Mouse (Mus musculus) Patski (cell line): ENCODE data around the gene Ccr10. TPM values are rescaled to one million over a fixed set of nuclear protein-coding genes. Genes with fewer than 3 reads are reported as not detected.
A peak's percentile ranks its signal among the peaks of the same experiment; 100 is the strongest.

ENCODE experiments used
- ATAC-seq: fragments of 100-300 bp; one replicate; pipeline ENCODE4 v1.8.0; 2021
- CTCF ChIA-PET: fragments of 350-600 bp; sonication (Branson Sonifier 250); formaldehyde crosslinking; loops from one replicate; lab custom pipeline; 2022; ENCODE audit warnings: inconsistent platforms; lab: Charles Lee
- POLR2A ChIA-PET: fragments of 350-600 bp; sonication (Branson Sonifier 250); formaldehyde crosslinking; loops from one replicate; lab custom pipeline; 2022; ENCODE audit warnings: antibody characterized with exemption, inconsistent platforms; lab: Charles Lee
- DNase-seq: peaks from one replicate; pipeline ENCODE4 v3.0.0-alpha.2; 2011; ENCODE audit warnings: low read depth, low spot score
- H3K27me3 ChIP-seq: fragments of 371-371 bp; one replicate; pipeline ENCODE4 v1.5.1; 2021
- CTCF ChIP-seq: fragments of 100-300 bp; IDR thresholded peaks from one replicate; pipeline ENCODE4 v1.5.1; 2021
- in situ Hi-C: fragments of 300-500 bp; cut with MboI; formaldehyde crosslinking; loops from 3 replicates; pipeline ENCODE4 v1.11.1; 2018; ENCODE audit warnings: low pct_unique_long_range_greater_than_20kb, mixed read lengths
- polyA plus RNA-seq: library from polyadenylated mRNA; unstranded; gene quantifications from one replicate; pipeline ENCODE4 v1.2.3, GENCODE M21; 2021

Gene Ccr10
- polyA plus RNA-seq, 1 experiment from 2014 or later: 0.95 TPM

DNA sequence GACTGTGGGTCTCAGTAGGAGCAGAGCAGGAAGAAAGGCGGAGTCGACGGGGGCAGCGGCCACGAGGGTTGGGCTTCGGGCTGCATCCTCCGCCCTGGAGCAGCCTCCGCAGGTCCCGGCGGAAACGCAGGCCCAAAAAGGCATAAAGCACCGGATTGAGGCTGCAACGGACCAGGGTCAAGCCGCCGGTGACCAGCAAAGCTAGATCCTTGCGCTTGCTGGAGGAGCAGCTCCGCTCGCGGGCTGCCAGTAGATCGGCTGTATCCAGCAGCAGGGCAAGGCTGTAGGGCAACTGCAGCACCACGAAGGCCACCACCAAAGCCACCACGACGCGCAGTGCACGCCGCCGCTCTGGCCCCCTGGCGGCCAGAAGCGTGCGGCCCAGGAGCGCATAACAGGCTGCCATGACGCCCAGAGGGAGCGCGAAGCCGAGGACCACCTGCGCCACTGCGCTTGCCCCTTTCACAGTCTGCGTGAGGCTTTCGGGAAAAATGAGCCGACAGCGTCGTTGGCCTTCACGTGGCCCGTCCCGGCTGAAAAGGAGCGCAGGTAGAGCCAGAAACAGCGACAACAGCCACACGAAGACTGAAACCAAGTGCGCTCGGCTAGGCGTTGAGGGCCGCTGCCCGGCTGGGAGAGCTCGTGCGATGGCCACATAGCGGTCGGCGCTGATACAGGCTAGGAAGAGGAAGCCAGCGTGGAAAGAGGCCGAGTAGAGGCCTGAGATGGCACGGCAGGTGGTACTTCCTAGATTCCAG, 1.4 kb downstream of the Ccr10 start:
- CTCF ChIA-PET: interaction anchor here (0.8 to 1.6 kb wide), 4 partner anchors 8 to 55 kb away, joined by 3 read pairs; no protein-coding TSS in a partner anchor
- no peaks in the 10 kb centered on the region for H3K27me3 ChIP-seq
- POLR2A ChIA-PET: interaction anchor here (1.0 to 2.7 kb wide), 3 partner anchors 35 to 104 kb away, joined by 3 to 8 read pairs (median 8); partner anchors contain the start of gene Naglu
- ATAC-seq (no peak), DNase-seq (no peak)
- in situ Hi-C loops: loop anchor here (5.0 to 10.0 kb wide), 2 partner anchors 92 to 199 kb away; partner anchors contain the start of genes Cavin1 and Coasy
- TF ChIP-seq CTCF: no peak

DNA sequence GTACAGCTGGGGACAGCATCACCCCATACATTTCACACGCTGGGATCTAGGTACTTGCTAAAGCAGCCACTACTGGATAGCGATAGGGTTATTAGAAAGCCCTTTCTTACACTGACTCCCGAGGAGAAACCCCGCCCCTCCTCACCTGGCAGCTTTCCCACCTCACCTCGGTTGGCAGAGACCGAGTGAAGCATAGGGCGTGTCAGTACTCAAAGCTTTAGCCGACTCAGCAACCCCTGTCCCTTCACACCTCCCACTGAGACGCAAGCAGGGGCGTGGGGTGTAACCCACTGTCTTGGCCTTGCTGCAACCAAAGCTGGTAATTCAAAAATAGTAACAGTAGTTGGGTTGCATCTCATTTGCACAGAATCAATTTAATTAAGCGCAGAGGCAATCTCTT, 2.1 kb downstream of the Ccr10 start:
- ChIA-PET CTCF (interaction anchor here (0.8 to 2.2 kb wide), 5 partner anchors 9 to 91 kb away, joined by 3 to 7 read pairs (median 3); partner anchors contain the start of gene Coasy), POLR2A (interaction anchor here (1.0 to 2.7 kb wide), 4 partner anchors 34 to 103 kb away, joined by 3 to 8 read pairs (median 6); partner anchors contain the start of gene Naglu)
- in situ Hi-C loops: loop anchor here (5.0 to 10.0 kb wide), 2 partner anchors 91 to 198 kb away; partner anchors contain the start of genes Cavin1 and Coasy

GRCm38 (mm10) chr11:101172434-101172815, 2.8 kb downstream of the Ccr10 start:
- CTCF ChIA-PET: interaction anchor here (1.0 to 2.2 kb wide), 6 partner anchors 9 to 104 kb away, joined by 3 to 7 read pairs (median 4); partner anchors contain the start of gene Coasy
- no peak for TF ChIP-seq CTCF
- ATAC-seq (no peak), DNase-seq (no peak)
- in situ Hi-C loops: loop anchor here (5.0 to 10.0 kb wide), 2 partner anchors 90 to 198 kb away; partner anchors contain the start of genes Cavin1 and Coasy
- POLR2A ChIA-PET: interaction anchor here (1.2 to 2.7 kb wide), 3 partner anchors 54 to 103 kb away, joined by 5 to 8 read pairs (median 8); partner anchors contain the start of gene Naglu
- no peaks in the 10 kb centered on the region for H3K27me3 ChIP-seq

More for the DNA sequence above, 2.1 kb downstream of the Ccr10 start:
- H3K27me3 ChIP-seq: no peaks in the 10 kb centered on the region
- TF ChIP-seq CTCF: no peak
- DNase-seq (no peak), ATAC-seq (no peak)

DNA sequence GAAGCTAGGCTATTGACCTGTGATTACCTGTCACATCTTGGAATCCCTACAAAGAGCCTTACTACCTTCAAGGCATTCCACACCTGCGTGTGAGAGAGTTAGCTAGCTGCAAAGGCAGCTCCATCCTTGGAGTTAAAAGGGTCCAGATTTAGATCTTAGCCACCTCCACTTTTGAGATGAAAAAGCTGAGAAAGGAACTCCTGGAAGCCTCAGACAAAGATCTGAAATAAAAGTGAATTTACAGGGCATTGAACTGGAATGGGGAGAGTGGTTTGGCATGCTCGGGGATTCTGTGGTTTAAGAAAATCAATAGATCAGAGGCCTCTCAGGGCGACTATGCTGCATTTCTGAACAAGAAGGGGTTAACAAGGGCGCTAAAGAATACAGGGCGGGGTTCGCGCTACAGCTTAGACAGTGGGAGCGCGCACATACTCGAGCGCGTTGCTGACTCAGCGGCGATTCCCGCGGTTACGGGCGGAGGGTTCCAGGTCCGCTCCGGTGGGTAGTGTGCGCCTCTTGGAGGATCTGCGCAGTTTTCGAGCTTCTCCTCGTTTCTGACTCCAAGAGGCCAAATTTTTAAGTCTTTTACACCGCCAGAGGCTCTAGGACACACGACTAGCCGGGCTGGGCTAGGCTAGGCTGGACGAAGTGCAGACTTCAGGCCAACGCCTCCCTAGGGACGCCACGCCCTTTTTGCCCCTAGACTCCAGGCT, 3.4 kb downstream of the Ccr10 start:
- in situ Hi-C loops: loop anchor here (5.0 to 10.0 kb wide), 2 partner anchors 90 to 197 kb away; partner anchors contain the start of genes Cavin1 and Coasy
- no peak for ATAC-seq
- ChIA-PET CTCF (interaction anchor here (1.2 to 2.2 kb wide), 10 partner anchors 10 to 104 kb away, joined by 3 to 7 read pairs (median 3); partner anchors contain the start of genes Coasy and Psmc3ip), POLR2A (interaction anchor here (0.8 to 5.7 kb wide), 7 partner anchors 23 to 102 kb away, joined by 3 to 31 read pairs (median 5); partner anchors contain the start of gene Naglu)
- TF ChIP-seq CTCF: no peak
- DNase-seq: peak; percentile 41
- H3K27me3 ChIP-seq: no peaks in the 10 kb centered on the region

DNA sequence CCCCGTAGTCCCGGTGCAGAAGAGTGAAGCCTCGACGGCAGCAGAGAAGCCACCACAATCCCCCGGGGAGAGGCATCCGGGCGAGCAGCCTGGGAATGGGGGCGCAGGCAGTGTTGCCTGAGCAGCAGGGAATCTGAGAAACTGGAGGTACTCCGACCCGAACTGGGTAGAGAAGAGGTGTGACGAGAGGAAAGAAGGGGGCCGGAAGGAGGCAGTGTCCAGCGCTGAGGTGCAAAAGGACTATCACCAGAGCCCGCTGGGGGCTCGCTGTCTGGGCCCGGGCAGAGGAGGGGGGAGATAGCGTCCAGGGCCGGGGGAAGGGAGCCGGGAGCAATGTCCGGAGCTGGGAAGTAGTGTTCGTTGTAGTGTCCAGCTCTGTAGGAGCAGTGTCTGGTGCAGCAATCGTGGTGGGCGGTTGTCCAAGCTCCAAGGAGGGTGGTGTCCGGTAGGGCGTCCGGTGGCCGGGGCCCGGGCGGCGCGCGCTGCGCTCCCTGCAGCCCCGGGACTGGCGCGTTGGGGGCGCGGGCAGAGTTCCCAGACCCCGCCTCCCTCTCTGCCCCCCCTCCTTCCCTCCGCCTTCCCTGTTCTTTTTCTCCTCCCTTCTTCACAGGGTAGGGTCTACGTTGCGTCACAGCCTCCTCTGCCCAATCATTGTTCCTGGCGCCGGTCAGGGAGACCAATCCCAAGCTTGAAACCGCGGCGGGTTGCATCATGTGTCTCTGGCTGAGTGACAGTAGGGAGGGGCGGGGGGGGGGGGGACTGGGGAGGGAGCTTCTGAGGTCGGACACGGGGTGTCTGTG, 4.2 kb downstream of the Ccr10 start, which contains the start of gene Plekhh3:
TSS of gene Plekhh3 (minus strand) at position 541 of the 800 bp plus-strand sequence.
- DNase-seq (peak; percentile 94), ATAC-seq (peak; percentile 66)
- no peak for TF ChIP-seq CTCF
- ChIA-PET CTCF (interaction anchor here (1.0 to 2.2 kb wide), 10 partner anchors 11 to 103 kb away, joined by 3 to 7 read pairs (median 3); partner anchors contain the start of genes Coasy and Psmc3ip), POLR2A (interaction anchor here (0.8 to 5.7 kb wide), 6 partner anchors 22 to 76 kb away, joined by 3 to 31 read pairs (median 5); partner anchors contain the start of gene Psmc3ip)
- in situ Hi-C loops: loop anchor here (5.0 to 10.0 kb wide), 2 partner anchors 89 to 196 kb away; partner anchors contain the start of genes Cavin1 and Coasy
- H3K27me3 ChIP-seq: no peaks in the 10 kb centered on the region

GRCm38 (mm10) chr11:101170354-101170810, 4.9 kb downstream of the Ccr10 start, which contains the start of gene Cntnap1:
Gene Cntnap1, plus strand, starts transcription at chr11:101170523.
- TF ChIP-seq CTCF: no peak
- peak; percentile 14 for ATAC-seq
- ChIA-PET POLR2A (interaction anchor here (1.0 to 5.7 kb wide), 5 partner anchors 21 to 75 kb away, joined by 3 to 31 read pairs (median 5); partner anchors contain the start of gene Psmc3ip), CTCF (interaction anchor here (1.0 to 1.6 kb wide), 5 partner anchors 18 to 99 kb away, joined by 3 to 4 read pairs (median 3); no protein-coding TSS in a partner anchor)
- DNase-seq: no peak
- in situ Hi-C loops: loop anchor here (5.0 to 10.0 kb wide), 2 partner anchors 88 to 196 kb away; partner anchors contain the start of genes Cavin1 and Coasy
- H3K27me3 ChIP-seq: no peaks in the 10 kb centered on the region

DNA sequence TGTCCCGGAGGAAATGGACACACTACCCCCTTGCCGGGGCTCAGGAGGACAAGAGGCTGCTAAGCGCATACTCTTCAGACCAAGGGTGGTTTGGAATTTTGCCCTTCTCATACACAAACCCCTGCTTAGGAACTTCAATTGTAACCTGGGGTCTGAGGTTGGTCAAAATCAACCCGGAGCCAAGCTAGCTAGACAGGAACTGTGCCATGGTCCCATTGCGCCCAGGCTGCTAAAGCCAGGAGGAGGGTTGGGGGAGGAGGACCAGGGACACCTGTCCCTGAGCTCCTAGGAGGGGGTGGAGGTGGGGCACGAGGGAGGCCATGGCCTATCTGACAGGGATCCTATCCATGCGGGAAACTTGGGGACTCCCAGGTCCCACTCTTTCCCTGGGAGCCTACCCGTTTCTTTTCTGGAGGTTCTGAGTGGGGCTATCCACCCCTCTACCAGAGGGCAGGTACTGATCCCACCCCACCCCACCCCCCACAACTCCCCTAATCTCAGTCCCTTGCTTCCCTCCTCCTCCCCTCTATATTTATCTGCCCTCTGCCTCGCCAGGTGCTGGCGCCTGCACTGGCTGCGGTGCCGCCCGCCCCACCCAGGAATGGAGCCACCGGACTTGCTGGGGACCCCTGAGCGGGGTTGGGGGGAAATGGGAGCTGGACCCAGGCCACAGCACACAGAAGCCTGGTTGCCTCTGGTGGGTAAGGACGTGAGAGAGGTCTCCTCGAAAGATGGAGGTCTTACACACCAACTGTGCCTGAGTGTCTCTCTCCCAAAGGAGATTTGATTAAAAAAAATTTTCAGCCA, 5.7 kb downstream of the Ccr10 start:
- ATAC-seq (no peak), DNase-seq (no peak)
- POLR2A ChIA-PET: interaction anchor here (1.0 to 5.7 kb wide), 3 partner anchors 28 to 51 kb away, joined by 4 to 31 read pairs (median 4); no protein-coding TSS in a partner anchor
- in situ Hi-C loops: loop anchor here (5.0 to 10.0 kb wide), 2 partner anchors 87 to 195 kb away; partner anchors contain the start of genes Cavin1 and Coasy
- H3K27me3 ChIP-seq: no peaks in the 10 kb centered on the region
- no peak for TF ChIP-seq CTCF
- CTCF ChIA-PET: interaction anchor here (1.0 kb wide), 1 partner anchor 17 kb away, joined by 3 read pairs; no protein-coding TSS in a partner anchor
